In the genomic region with DNA sequence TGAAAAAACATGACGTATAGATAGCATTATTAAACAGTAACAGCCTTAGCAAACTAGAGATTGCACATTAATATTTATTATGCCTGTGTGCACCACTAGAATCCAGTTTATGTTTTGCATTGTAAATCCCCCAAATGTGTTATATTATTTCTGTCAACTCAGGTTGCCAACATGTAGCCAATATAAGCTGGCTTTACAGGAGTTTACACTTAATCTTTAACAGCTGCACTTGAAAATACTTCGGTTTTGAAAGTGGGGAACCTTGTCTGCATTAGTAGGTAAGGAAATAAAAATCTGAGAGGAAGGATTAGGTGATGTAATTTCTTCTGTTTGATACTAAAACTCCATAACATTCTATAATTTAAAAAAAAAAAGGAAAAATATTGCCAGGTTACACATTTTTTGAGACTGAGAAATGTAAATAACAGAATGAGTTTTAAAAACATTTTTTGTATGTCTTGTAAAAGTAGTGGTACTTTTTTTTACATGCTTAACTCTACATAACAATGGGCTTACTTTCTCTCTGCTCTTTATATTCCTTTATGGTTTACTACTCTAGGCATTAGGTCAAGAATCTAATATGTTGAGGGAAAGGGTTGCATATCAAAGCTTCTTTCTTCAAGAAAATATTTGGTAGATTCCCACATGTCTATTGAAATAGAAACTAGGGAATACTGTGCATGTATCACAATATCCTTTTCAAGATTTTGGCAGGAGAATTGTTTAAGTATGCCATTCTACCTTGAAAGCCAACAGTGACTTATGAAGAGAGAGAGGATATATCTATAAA, we compare ENCODE assay signal across 27 mouse cellular contexts.
"Had no signal": no experiment of that assay in that cellular context is flagged by ENCODE, and none has a peak within 500 bp of the region (broad histone marks: within the 10 kb centered on the region; RNA-seq: fewer than 3 reads in every experiment).

No protein-coding gene starts in this region.

- H3K4me3 ChIP-seq: gastrocnemius, adult 2 months; heart, embryonic 13.5 days; heart, embryonic 15.5 days; hindbrain, embryonic 13.5 days; hindbrain, embryonic 15.5 days; intestine, embryonic 15.5 days; layer of hippocampus, adult 2 months; left cerebral cortex, adult 2 months; liver, embryonic 13.5 days; liver, embryonic 15.5 days had no signal

- H3K9me3 ChIP-seq: heart, embryonic 13.5 days; heart, embryonic 15.5 days; hindbrain, embryonic 13.5 days; hindbrain, embryonic 15.5 days; intestine, embryonic 15.5 days; liver, embryonic 13.5 days; liver, embryonic 15.5 days had no signal

- H3K4me1 ChIP-seq: heart, embryonic 13.5 days; heart, embryonic 15.5 days; hindbrain, embryonic 13.5 days; hindbrain, embryonic 15.5 days; intestine, embryonic 15.5 days; liver, embryonic 13.5 days; liver, embryonic 15.5 days had no signal

- H3K4me2 ChIP-seq: heart, embryonic 11.5 days; heart, embryonic 13.5 days; heart, embryonic 15.5 days; hindbrain, embryonic 13.5 days; hindbrain, embryonic 15.5 days; intestine, embryonic 15.5 days; liver, embryonic 11.5 days; liver, embryonic 13.5 days; liver, embryonic 15.5 days had no signal

- DNase-seq: gastrocnemius, adult 2 months; gastrocnemius, postnatal 10 days; gastrocnemius, postnatal 25 days; heart, adult 18-20 months; heart, postnatal 14 days; heart, postnatal 36 days; kidney, adult 18-20 months; kidney, adult 8-10 months; kidney, postnatal 10 days; kidney, postnatal 25 days; kidney, postnatal 4 days; liver; liver, embryonic 13.5 days; liver, postnatal 0 days had no signal

- ATAC-seq: hindbrain, postnatal 0 days; inflammation-experienced regulatory T-cells, adult 6 months; intestine, embryonic 15.5 days; intestine, postnatal 0 days; liver, postnatal 0 days had no signal

- H3K27me3 ChIP-seq: heart, embryonic 13.5 days; heart, embryonic 15.5 days; hindbrain, embryonic 13.5 days; hindbrain, embryonic 15.5 days; intestine, embryonic 15.5 days; liver, embryonic 13.5 days; liver, embryonic 15.5 days had no signal

- H3K36me3 ChIP-seq: heart, embryonic 13.5 days; heart, embryonic 15.5 days; hindbrain, embryonic 13.5 days; hindbrain, embryonic 15.5 days; intestine, embryonic 15.5 days; liver, embryonic 13.5 days; liver, embryonic 15.5 days had no signal

- H3K27ac ChIP-seq: gastrocnemius, adult 2 months; heart, embryonic 13.5 days; heart, embryonic 15.5 days; hindbrain, embryonic 13.5 days; hindbrain, embryonic 15.5 days; hindbrain, postnatal 0 days; intestine, embryonic 15.5 days; layer of hippocampus, adult 2 months; left cerebral cortex, adult 2 months; liver, embryonic 13.5 days; liver, embryonic 15.5 days had no signal

- H3K9ac ChIP-seq: heart, embryonic 13.5 days; heart, embryonic 15.5 days; hindbrain, embryonic 13.5 days; hindbrain, embryonic 15.5 days; intestine, embryonic 15.5 days; liver, embryonic 13.5 days; liver, embryonic 15.5 days; liver, postnatal 0 days had no signal
